Mouse (Mus musculus): ENCODE measurements around the gene Tenm1. TPM values are rescaled to one million over a fixed set of nuclear protein-coding genes. Genes with fewer than 3 reads are reported as not detected.

Tenm1 gene
- total RNA-seq, 2 experiments from 2014 or later: not detected

Other genes starting within 250 kb of the Tenm1 start
- not detected in 2 replicates for gene Tex13c1, start 162.0 kb upstream of the Tenm1 start, total RNA-seq (2015; ENCODE audit: low replicate concordance)
- gene Tex13c1, start 162.0 kb upstream of the Tenm1 start, total RNA-seq (2017; ENCODE audit: low replicate concordance): not detected in 2 replicates